8 mouse cellular contexts compared by ENCODE assay signal in genomic region chr10:61336137-61336536, GRCm38 (mm10). TPM values are rescaled to one million over a fixed set of nuclear protein-coding genes. Genes with fewer than 3 reads are reported as not detected.
A peak's percentile ranks its signal among the peaks of the same experiment; 100 is the strongest.
DNase-seq lines count a peak whose midpoint lies in the region; ATAC-seq and TF ChIP-seq lines count a peak whose summit lies in the region.

No protein-coding gene starts in this region.

- no peak for TF ChIP-seq POLR2A in heart, adult 2 months (IDR thresholded peaks at IDR 0.05; ENCODE audit: insufficient read depth, low read depth, low read length)

- DNase-seq in heart, adult 2 months, result peak; percentile 71 to 87
- no peak for DNase-seq in heart, postnatal 25 days (ENCODE audit: low spot score)
- DNase-seq in cerebellum, adult 9-11 months, result peak; percentile 58
- peak; percentile 79 to 86 for DNase-seq in frontal cortex, postnatal 36 days (ENCODE audit: low spot score in 2 of 2)
- DNase-seq in natural killer cell, adult 2 months (ENCODE audit: low spot score in 2 of 2), result peak; percentile 77 to 78
- DNase-seq in stomach, postnatal 0 days (ENCODE audit: low spot score), result peak; percentile 83

- WGBS in heart, adult 2 months, result 18% methylated on average over 6 of the region's 6 CpGs
- WGBS in kidney, embryonic 14.5 days, result 27% methylated on average over 6 of the region's 6 CpGs
- WGBS in limb, embryonic 13.5 days, result 25% methylated on average over 6 of the region's 6 CpGs
- WGBS in stomach, postnatal 0 days, result 28% methylated on average over 6 of the region's 6 CpGs

- TF ChIP-seq CTCF in heart, adult 2 months (IDR thresholded peaks at IDR 0.05), result peak; percentile 73
- peak; percentile 93 for TF ChIP-seq CTCF in stomach, postnatal 0 days (IDR thresholded peaks at IDR 0.05; ENCODE audit: low read depth)

- H3K27me3 ChIP-seq in heart, adult 2 months (ENCODE audit: control insufficient read depth, insufficient read depth, low read length), result no peaks in the 10 kb centered on the region
- H3K27me3 ChIP-seq in kidney, embryonic 14.5 days (ENCODE audit: control insufficient read depth, insufficient read depth, low read length), result no peaks in the 10 kb centered on the region
- H3K27me3 ChIP-seq in limb, embryonic 13.5 days, result no peaks in the 10 kb centered on the region
- H3K27me3 ChIP-seq in stomach, postnatal 0 days (ENCODE audit: control insufficient read depth, insufficient read depth, low read length), result no peaks in the 10 kb centered on the region

- H3K4me2 ChIP-seq in kidney, embryonic 14.5 days (replicated peaks; ENCODE audit: low read depth, low read length), result no peak overlapping the region
- no peak overlapping the region for H3K4me2 ChIP-seq in limb, embryonic 13.5 days (replicated peaks)
- H3K4me2 ChIP-seq in stomach, postnatal 0 days (replicated peaks; ENCODE audit: low read depth), result no peak overlapping the region

- H3K79me2 ChIP-seq in heart, adult 2 months (replicated peaks; ENCODE audit: control insufficient read depth, insufficient read depth, low read length), result no peaks in the 10 kb centered on the region

- no peaks in the 10 kb centered on the region for H3K9me3 ChIP-seq in kidney, embryonic 14.5 days (ENCODE audit: control insufficient read depth, low read length)
- H3K9me3 ChIP-seq in limb, embryonic 13.5 days, result no peaks in the 10 kb centered on the region
- no peaks in the 10 kb centered on the region for H3K9me3 ChIP-seq in stomach, postnatal 0 days (ENCODE audit: control insufficient read depth, low read length)

- H3K9ac ChIP-seq in heart, adult 2 months (ENCODE audit: low read depth, low read length), result no peak overlapping the region
- no peak overlapping the region for H3K9ac ChIP-seq in kidney, embryonic 14.5 days (ENCODE audit: low read depth, low read length)
- H3K9ac ChIP-seq in limb, embryonic 13.5 days, result no peak overlapping the region
- H3K9ac ChIP-seq in stomach, postnatal 0 days (ENCODE audit: low read length), result no peak overlapping the region

- peak; percentile 60; the same call in 1 of the 2 replicates for TF ChIP-seq EP300 in heart, adult 2 months (IDR thresholded peaks at IDR 0.05; ENCODE audit: insufficient read depth, low read depth, low read length)
- no peak for TF ChIP-seq EP300 in stomach, postnatal 0 days (optimal IDR thresholded peaks at IDR 0.05)

- H3K27ac ChIP-seq in heart, adult 2 months, result no peak overlapping the region
- H3K27ac ChIP-seq in kidney, embryonic 14.5 days (ENCODE audit: low read depth, low read length), result no peak overlapping the region
- no peak overlapping the region for H3K27ac ChIP-seq in limb, embryonic 13.5 days
- no peak overlapping the region for H3K27ac ChIP-seq in stomach, postnatal 0 days (replicated peaks)

- H3K4me1 ChIP-seq in heart, adult 2 months (ENCODE audit: control insufficient read depth, insufficient read depth, low read length), result no peaks in the 10 kb centered on the region
- H3K4me1 ChIP-seq in kidney, embryonic 14.5 days (ENCODE audit: control insufficient read depth, insufficient read depth, low read length), result no peaks in the 10 kb centered on the region
- H3K4me1 ChIP-seq in limb, embryonic 13.5 days, result peaks cover 2% of the 10 kb centered on the region; the same call in 1 of the 2 replicates
- H3K4me1 ChIP-seq in stomach, postnatal 0 days (replicated peaks; ENCODE audit: control insufficient read depth, insufficient read depth), result no peaks in the 10 kb centered on the region

- peak; percentile 36; the same call in 1 of the 2 replicates for ATAC-seq in kidney, embryonic 14.5 days (ENCODE audit: low FRiP score, low TSS enrichment)
- ATAC-seq in limb, embryonic 13.5 days (ENCODE audit: low FRiP score, low read depth), result peak; percentile 14; the same call in 1 of the 2 replicates
- ATAC-seq in stomach, postnatal 0 days (ENCODE audit: low FRiP score, low TSS enrichment), result 0 out of 2 replicates have a peak, but pooled peaks have one; percentile 31

- H3K4me3 ChIP-seq in heart, adult 2 months, result no peak overlapping the region
- no peak overlapping the region for H3K4me3 ChIP-seq in kidney, embryonic 14.5 days (ENCODE audit: low read length)
- no peak overlapping the region for H3K4me3 ChIP-seq in limb, embryonic 13.5 days
- no peak overlapping the region for H3K4me3 ChIP-seq in stomach, postnatal 0 days (ENCODE audit: low read depth, low read length)

- intact Hi-C loops in heart, adult 2 months (cut with DNase I), result loop anchor here (1.0 to 2.0 kb wide), 2 partner anchors 61 to 137 kb away; no protein-coding TSS in a partner anchor
- intact Hi-C loops in heart, postnatal 25 days (cut with DNase I), result loop anchor here (1.0 kb wide), 2 partner anchors 125 to 137 kb away; no protein-coding TSS in a partner anchor

- no peaks in the 10 kb centered on the region for H3K36me3 ChIP-seq in heart, adult 2 months (ENCODE audit: control insufficient read depth, insufficient read depth, low read length)
- H3K36me3 ChIP-seq in kidney, embryonic 14.5 days (ENCODE audit: control insufficient read depth, insufficient read depth, low read length), result peaks cover 15% of the 10 kb centered on the region; the same call in 1 of the 2 replicates
- peaks cover 22% of the 10 kb centered on the region for H3K36me3 ChIP-seq in limb, embryonic 13.5 days
- H3K36me3 ChIP-seq in stomach, postnatal 0 days (ENCODE audit: control insufficient read depth, insufficient read depth, low read length), result no peaks in the 10 kb centered on the region

RNA-seq across cellular contexts. Expression of gene Prf1, which starts 38.5 kb away (rescaled TPM):
- total RNA-seq in heart, adult 2 months (2021), result under 1 TPM; 0.23 to 0.32 TPM
- polyA plus RNA-seq in heart, adult 2 months (2012; rRNA removed), result 0.12 and 1.3 TPM in 2 replicates
- total RNA-seq in heart, postnatal 25 days (2021), result not detected
- not detected in 2 replicates for polyA plus RNA-seq in kidney, embryonic 14.5 days (2014; fragmentation: Nextera tagmentation; extraction: Ambion mirVana)
- 0.05 TPM in 1 of 2 replicates, not detected in the other for polyA plus RNA-seq in limb, embryonic 13.5 days (2015; fragmentation: Nextera tagmentation; extraction: Ambion mirVana)
- polyA plus RNA-seq in stomach, postnatal 0 days (2015; fragmentation: Nextera tagmentation; extraction: Ambion mirVana), result 0.05 TPM in 1 of 2 replicates, not detected in the other

RNA-seq across cellular contexts. Expression of gene Pald1, which starts 47.2 kb away (rescaled TPM):
- total RNA-seq in heart, adult 2 months (2021), result 10 to 100 TPM; 15.3 to 17.6 TPM
- 17.7 and 20.4 TPM in 2 replicates for polyA plus RNA-seq in heart, adult 2 months (2012; rRNA removed)
- total RNA-seq in heart, postnatal 25 days (2021), result 10 to 100 TPM; 16.1 to 21.9 TPM
- 14.9 and 25.5 TPM in 2 replicates for polyA plus RNA-seq in kidney, embryonic 14.5 days (2014; fragmentation: Nextera tagmentation; extraction: Ambion mirVana)
- 20.2 and 24.1 TPM in 2 replicates for polyA plus RNA-seq in limb, embryonic 13.5 days (2015; fragmentation: Nextera tagmentation; extraction: Ambion mirVana)
- polyA plus RNA-seq in stomach, postnatal 0 days (2015; fragmentation: Nextera tagmentation; extraction: Ambion mirVana), result 5.6 and 5.7 TPM in 2 replicates
